Mouse (Mus musculus) limb, embryonic 11.5 days (tissue): ENCODE data around the gene Adamtsl2. TPM values are rescaled to one million over a fixed set of nuclear protein-coding genes. Genes with fewer than 3 reads are reported as not detected.

Experiments used
- ATAC-seq: fragments of 200-750 bp; cut with Nextera tagmentation; 2 replicates; pipeline ENCODE4 v1.8.0; 2017; ENCODE audit warnings: low read depth; ENCODE audit not compliant: insufficient number of reproducible peaks, low FRiP score, low TSS enrichment
- DNase-seq: peaks from one replicate; pipeline ENCODE4 v3.0.0-alpha.2; 2015; ENCODE audit warnings: low spot score
- H3K27ac ChIP-seq: fragments of 300-500 bp; sonication (generic); replicated peaks from 2 replicates; pipeline ENCODE4 v1.5.1; 2014; ENCODE audit warnings: low read depth, mild to moderate bottlenecking, low read length
- H3K27me3 ChIP-seq: fragments of 300-500 bp; sonication (generic); 2 replicates; pipeline ENCODE4 v1.6.1; 2014; ENCODE audit warnings: mild to moderate bottlenecking, low read length, mixed read lengths; ENCODE audit not compliant: control insufficient read depth, insufficient read depth
- H3K36me3 ChIP-seq: fragments of 300-500 bp; sonication (generic); 2 replicates; pipeline ENCODE4 v1.6.1; 2014; ENCODE audit warnings: mild to moderate bottlenecking, low read length, moderate library complexity, mixed read lengths; ENCODE audit not compliant: control insufficient read depth, insufficient read depth
- H3K4me1 ChIP-seq: fragments of 300-500 bp; sonication (generic); 2 replicates; pipeline ENCODE4 v1.6.1; 2014; ENCODE audit warnings: low read length, mixed read lengths; ENCODE audit not compliant: control insufficient read depth, insufficient read depth
- H3K4me2 ChIP-seq: fragments of 300-500 bp; sonication (generic); 2 replicates; pipeline ENCODE4 v1.6.1; 2014; ENCODE audit warnings: low read depth, mild to moderate bottlenecking, moderate library complexity; ENCODE audit not compliant: severe bottlenecking
- H3K4me3 ChIP-seq: fragments of 300-500 bp; sonication (generic); 2 replicates; pipeline ENCODE4 v1.5.1; 2014; ENCODE audit warnings: low read depth, low read length
- H3K9ac ChIP-seq: fragments of 300-500 bp; sonication (generic); 2 replicates; pipeline ENCODE4 v1.6.1; 2014; ENCODE audit warnings: mild to moderate bottlenecking, low read length
- H3K9me3 ChIP-seq: fragments of 300-500 bp; sonication (generic); 2 replicates; pipeline ENCODE4 v1.6.1; 2016; ENCODE audit warnings: low read length; ENCODE audit not compliant: control insufficient read depth
- WGBS: fragments of 180-500 bp; shearing (Covaris S2); extraction: QIAGEN DNeasy Blood & Tissue Kit; methylation state at CpG from one replicate; pipeline ENCODE4 v1.1.7; 2014; 5-methylcytosine and 5-hydroxymethylcytosine counted together
- polyA plus RNA-seq: library from polyadenylated mRNA; unstranded; fragments of >200 nt; fragmentation: Nextera tagmentation; extraction: Ambion mirVana; gene quantifications from 2 replicates; pipeline ENCODE4 v1.2.1, GENCODE M21; 2014

Adamtsl2 gene
- 9.4 and 10.2 TPM in 2 replicates for polyA plus RNA-seq

DNA sequence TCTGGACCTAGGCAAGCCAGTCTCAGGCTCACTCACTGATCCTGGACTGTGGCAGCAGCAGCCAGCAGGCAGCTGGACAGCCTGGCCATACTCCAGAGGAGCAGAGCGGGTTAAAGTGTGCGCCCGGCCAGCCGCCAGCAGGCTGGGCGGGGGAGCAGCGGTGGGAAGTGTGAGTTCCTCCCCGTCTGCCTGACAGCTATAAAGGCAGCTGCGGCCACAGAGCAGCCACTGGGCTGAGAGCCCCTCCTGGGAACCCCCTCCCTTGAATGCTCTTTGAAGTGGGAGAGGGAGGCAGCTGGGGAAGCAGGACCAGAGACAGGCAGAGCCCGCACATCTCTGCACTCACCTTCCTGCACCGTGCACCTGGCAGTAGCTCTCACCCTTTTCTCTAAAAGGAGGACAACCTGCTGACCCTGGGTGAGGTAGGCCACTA lies at the start of gene Adamtsl2:
Adamtsl2 (plus strand) TSS at position 228 of the 433 bp plus-strand sequence.
- H3K9me3 ChIP-seq: no peaks in the 10 kb centered on the region
- H3K27ac ChIP-seq: peak within 1 kb of the TSS; percentile 89
- no peaks in the 10 kb centered on the region for H3K36me3 ChIP-seq
- peak; percentile 55 for ATAC-seq
- H3K4me1 ChIP-seq: peaks cover 41% of the 10 kb centered on the region
- peak within 1 kb of the TSS; percentile 46 for H3K4me2 ChIP-seq
- no peaks in the 10 kb centered on the region for H3K27me3 ChIP-seq
- DNase-seq: peak; percentile 84
- H3K4me3 ChIP-seq: peak within 1 kb of the TSS; percentile 15
- peak within 1 kb of the TSS; percentile 47 for H3K9ac ChIP-seq
- WGBS: 0% methylated on average over 10 of the region's 10 CpGs

- Histone ChIP-seq H3K9me3 (no peaks in the 10 kb centered on the region), H3K27me3 (no peaks in the 10 kb centered on the region), H3K4me1 (0 out of 2 replicates have a peak, but pooled peaks cover 3% of the 10 kb centered on the region), H3K36me3 (no peaks in the 10 kb centered on the region), H3K4me3 (no peak overlapping the region), H3K9ac (no peak overlapping the region), H3K4me2 (no peak overlapping the region), H3K27ac (no peak overlapping the region)
- no peak for DNase-seq
- no peak for ATAC-seq
- 65% methylated on average over 2 of the region's 2 CpGs for WGBS
Measured at GRCm38 (mm10) chr2:27032361-27032760, 46.8 kb upstream of the Adamtsl2 start.

DNA sequence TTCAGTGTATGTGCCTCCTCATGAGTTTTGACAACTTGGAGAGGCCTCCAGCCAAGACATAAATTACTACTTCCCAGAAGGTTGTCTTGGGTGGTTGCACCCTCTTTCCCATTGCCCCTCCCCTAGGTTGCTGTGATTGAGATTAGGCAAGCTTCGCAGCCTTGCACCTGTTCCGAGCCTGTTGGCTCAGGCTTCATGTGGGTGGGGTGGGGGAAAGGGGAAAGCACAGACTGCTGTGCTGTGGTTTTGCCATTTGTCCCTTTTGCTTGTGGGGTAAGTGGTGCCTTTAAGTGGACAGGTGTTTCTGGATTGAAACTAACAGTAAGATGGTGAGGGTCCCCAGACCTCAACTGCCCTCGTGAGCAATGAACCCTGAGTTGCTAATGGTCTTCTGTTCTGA lies 43.2 kb upstream of the Adamtsl2 start:
- 0 out of 2 replicates have a peak, but pooled peaks cover 3% of the 10 kb centered on the region for H3K4me1 ChIP-seq
- no peaks in the 10 kb centered on the region for H3K27me3 ChIP-seq
- H3K4me2 ChIP-seq: no peak overlapping the region
- H3K9ac ChIP-seq: no peak overlapping the region
- ATAC-seq (no peak), DNase-seq (no peak)
- H3K27ac ChIP-seq: no peak overlapping the region
- WGBS: 69% methylated on average over 3 of the region's 3 CpGs
- no peaks in the 10 kb centered on the region for H3K36me3 ChIP-seq
- no peaks in the 10 kb centered on the region for H3K9me3 ChIP-seq
- no peak overlapping the region for H3K4me3 ChIP-seq

- no peaks in the 10 kb centered on the region for H3K36me3 ChIP-seq
- no peak overlapping the region for H3K9ac ChIP-seq
- ATAC-seq (no peak), DNase-seq (no peak)
- no peak overlapping the region for H3K4me3 ChIP-seq
- H3K4me1 ChIP-seq: 0 out of 2 replicates have a peak, but pooled peaks cover 3% of the 10 kb centered on the region
- H3K4me2 ChIP-seq: no peak overlapping the region
- WGBS: 68% methylated on average over 4 of the region's 4 CpGs
- no peak overlapping the region for H3K27ac ChIP-seq
- no peaks in the 10 kb centered on the region for H3K27me3 ChIP-seq
- no peaks in the 10 kb centered on the region for H3K9me3 ChIP-seq
Measured at GRCm38 (mm10) chr2:27037008-27037407, 42.2 kb upstream of the Adamtsl2 start.

GRCm38 (mm10) chr2:27038596-27038995 lies 40.6 kb upstream of the Adamtsl2 start:
- Histone ChIP-seq H3K27me3 (no peaks in the 10 kb centered on the region), H3K9me3 (no peaks in the 10 kb centered on the region), H3K9ac (no peak overlapping the region), H3K27ac (no peak overlapping the region), H3K4me2 (no peak overlapping the region), H3K4me1 (0 out of 2 replicates have a peak, but pooled peaks cover 3% of the 10 kb centered on the region), H3K4me3 (no peak overlapping the region), H3K36me3 (no peaks in the 10 kb centered on the region)
- peak; percentile 88 for DNase-seq
- WGBS: 3% methylated on average over 3 of the region's 3 CpGs
- ATAC-seq: no peak

DNA sequence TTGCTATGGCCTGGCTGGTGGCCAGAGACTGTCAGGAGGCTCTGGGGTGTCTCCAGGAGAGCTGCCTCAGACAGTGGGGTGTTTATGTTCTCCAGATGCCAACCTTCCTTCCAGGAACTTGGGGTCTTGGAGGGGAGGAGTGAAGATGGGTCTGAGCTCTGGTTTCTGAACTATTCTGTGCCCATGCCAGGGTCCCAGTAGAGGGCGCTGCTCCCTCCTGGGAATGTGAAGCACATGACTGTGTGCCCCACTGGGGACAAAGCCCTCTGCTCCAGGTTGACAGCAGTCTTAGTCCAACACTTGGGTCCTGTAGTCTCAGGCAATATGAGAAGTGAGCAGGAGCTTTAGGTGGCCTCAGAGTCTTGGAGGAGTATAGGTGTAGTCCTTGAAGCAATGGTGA lies 39.9 kb upstream of the Adamtsl2 start:
- no peak for ATAC-seq
- WGBS: 9% methylated on average over 1 of the region's 1 CpGs
- DNase-seq: peak; percentile 62
- no peak overlapping the region for H3K4me2 ChIP-seq
- 0 out of 2 replicates have a peak, but pooled peaks cover 3% of the 10 kb centered on the region for H3K4me1 ChIP-seq
- no peak overlapping the region for H3K4me3 ChIP-seq
- no peaks in the 10 kb centered on the region for H3K36me3 ChIP-seq
- no peak overlapping the region for H3K27ac ChIP-seq
- H3K27me3 ChIP-seq: no peaks in the 10 kb centered on the region
- H3K9me3 ChIP-seq: no peaks in the 10 kb centered on the region
- 0 out of 2 replicates have a peak overlapping the region, but pooled peaks have one; percentile 7 for H3K9ac ChIP-seq

DNA sequence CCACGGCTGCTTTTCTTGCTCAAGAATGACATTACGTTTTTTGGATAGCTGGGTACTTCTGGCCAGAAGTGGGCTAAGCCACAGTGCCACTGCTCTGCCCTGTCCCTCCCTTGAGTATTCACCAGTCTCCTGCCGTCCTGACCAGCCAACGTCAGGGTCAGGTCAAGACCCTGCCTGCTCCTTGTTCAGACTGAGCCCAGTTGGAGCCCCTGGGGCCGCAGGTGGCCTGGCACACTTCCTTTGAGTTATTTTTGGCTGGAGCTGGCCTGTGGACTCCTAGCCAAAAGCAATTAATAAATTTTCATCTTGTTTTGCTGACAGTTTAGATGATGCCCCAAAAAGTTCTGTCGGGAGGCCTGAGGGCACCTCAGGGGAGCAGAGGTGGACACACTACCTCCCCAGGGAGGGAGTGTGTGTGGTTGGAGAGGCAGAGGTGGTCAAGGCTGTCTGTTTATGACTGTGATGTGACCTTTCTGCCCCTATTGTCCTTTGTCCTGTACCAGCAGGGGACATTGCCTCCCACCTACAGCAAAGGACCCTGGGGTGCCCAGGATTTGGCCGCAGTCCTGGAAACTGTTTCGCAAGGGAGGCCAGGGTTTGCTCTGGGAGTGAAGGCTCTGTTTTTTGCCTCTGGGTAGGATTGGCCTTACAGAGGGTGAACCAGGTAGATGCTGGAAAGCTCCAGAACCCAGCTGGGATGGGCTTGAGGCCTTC lies 36.9 kb upstream of the Adamtsl2 start:
- Histone ChIP-seq H3K27me3 (no peaks in the 10 kb centered on the region), H3K4me1 (no peaks in the 10 kb centered on the region), H3K9ac (no peak overlapping the region), H3K36me3 (no peaks in the 10 kb centered on the region), H3K4me3 (no peak overlapping the region), H3K9me3 (no peaks in the 10 kb centered on the region), H3K27ac (no peak overlapping the region), H3K4me2 (no peak overlapping the region)
- WGBS: 75% methylated on average over 8 of the region's 8 CpGs
- no peak for DNase-seq
- no peak for ATAC-seq

DNA sequence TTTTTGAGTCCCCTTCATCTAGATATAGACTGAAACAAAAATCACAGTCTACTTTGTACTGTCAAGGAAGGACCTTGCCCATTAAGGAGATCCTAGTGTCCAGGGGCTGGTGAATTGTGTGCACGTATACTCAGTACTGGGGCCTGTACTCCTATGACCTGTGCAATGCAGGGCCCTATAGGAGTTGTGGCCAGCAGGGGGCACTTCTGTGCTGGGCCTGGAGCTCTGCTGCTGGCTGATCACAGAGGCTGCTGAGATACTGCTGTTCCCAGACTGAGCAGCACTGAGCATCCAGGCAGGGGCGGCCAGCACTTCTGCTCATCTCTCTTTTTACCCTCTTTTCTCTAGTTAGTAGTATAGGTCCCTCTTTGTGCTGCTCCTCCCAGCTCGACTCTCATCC lies 35.7 kb upstream of the Adamtsl2 start:
- peak; percentile 91 for DNase-seq
- no peak overlapping the region for H3K9ac ChIP-seq
- 12% methylated on average over 3 of the region's 3 CpGs for WGBS
- H3K27ac ChIP-seq: no peak overlapping the region
- H3K36me3 ChIP-seq: no peaks in the 10 kb centered on the region
- no peaks in the 10 kb centered on the region for H3K4me1 ChIP-seq
- peak; percentile 70 for ATAC-seq
- H3K4me3 ChIP-seq: no peak overlapping the region
- no peaks in the 10 kb centered on the region for H3K27me3 ChIP-seq
- H3K4me2 ChIP-seq: no peak overlapping the region
- no peaks in the 10 kb centered on the region for H3K9me3 ChIP-seq
